Mouse (Mus musculus): ENCODE results near the gene Tfb2m.

Gene Tfb2m

DNA sequence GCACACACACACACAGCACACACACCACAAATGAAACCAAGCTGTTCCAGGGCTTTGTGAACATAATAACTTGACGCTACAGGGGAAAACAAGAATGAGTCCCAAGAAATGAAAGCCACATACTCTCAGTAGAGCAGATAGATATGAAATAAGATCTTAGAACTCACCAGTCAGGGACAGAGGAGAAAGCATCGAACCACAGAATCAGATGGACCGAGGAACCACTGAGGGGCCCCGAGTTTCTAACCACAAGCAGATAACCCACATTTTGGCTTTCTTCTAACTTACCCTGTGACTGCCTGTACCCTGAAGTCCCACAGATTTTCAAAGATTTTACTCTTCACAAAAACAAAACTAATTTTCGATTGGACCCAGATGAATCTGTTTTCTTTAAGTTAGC, 53.2 kb downstream of the Tfb2m start:
- no peak for DNase-seq

- DNase-seq: no peak
These were observed 57.5 kb downstream of the Tfb2m start for GRCm38 (mm10) chr1:179488520-179488919.

GRCm38 (mm10) chr1:179487990-179488389, 58.1 kb downstream of the Tfb2m start:
- no peak for DNase-seq

DNA sequence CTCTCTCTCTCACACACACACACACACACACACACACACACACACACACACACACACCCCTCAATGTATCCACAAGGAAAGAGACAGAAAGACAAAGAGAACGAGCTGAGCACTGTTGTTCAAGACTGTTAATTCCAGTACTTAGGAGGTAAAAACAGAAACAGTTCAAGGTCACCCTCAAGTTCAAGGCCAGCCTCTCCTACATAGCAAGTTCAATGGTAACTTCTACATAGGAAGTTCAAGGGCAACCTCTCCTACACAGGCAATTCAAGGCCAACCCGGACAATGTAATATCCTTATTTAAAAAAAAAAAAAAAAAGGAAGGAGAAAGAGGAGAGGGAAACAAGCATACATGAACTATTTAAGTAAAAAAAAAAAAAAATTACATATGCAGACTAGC, 58.8 kb downstream of the Tfb2m start:
- no peak for DNase-seq

- DNase-seq: no peak
These were observed 60.1 kb downstream of the Tfb2m start for GRCm38 (mm10) chr1:179485784-179486540.

GRCm38 (mm10) chr1:179480862-179481261, 65.2 kb downstream of the Tfb2m start:
- DNase-seq: no peak
